Mouse (Mus musculus) cortical plate, adult 2 months (tissue): ENCODE measurements around the gene Gm43302. TPM values are rescaled to one million over a fixed set of nuclear protein-coding genes. Genes with fewer than 3 reads are reported as not detected.
"Not testable (repeated sequence)": the region's sequence is repeated elsewhere in the genome, so short reads cannot be mapped to it uniquely, and the experiment has no call there.

Source experiments
- H3K27ac ChIP-seq: fragments of 200-500 bp; 2 replicates; pipeline ENCODE4 v1.5.1; 2012; ENCODE audit warnings: low read length, control low read depth, inconsistent platforms; ENCODE audit not compliant: insufficient read depth
- H3K4me1 ChIP-seq: fragments of 200-500 bp; 2 replicates; pipeline ENCODE4 v1.6.1; 2011; ENCODE audit warnings: low read length; ENCODE audit not compliant: control insufficient read depth, insufficient read depth
- H3K4me3 ChIP-seq: fragments of 200-500 bp; 2 replicates; pipeline ENCODE4 v1.5.1; 2011; ENCODE audit warnings: mild to moderate bottlenecking, low read length, control low read depth; ENCODE audit not compliant: insufficient read depth
- CTCF ChIP-seq: fragments of 200-500 bp; IDR thresholded peaks from 2 replicates; pipeline ENCODE4 v1.5.1; 2011; ENCODE audit warnings: mild to moderate bottlenecking, control low read depth, low read length; ENCODE audit not compliant: insufficient read depth; ENCODE audit errors: extremely low read depth
- POLR2A ChIP-seq: fragments of 200-500 bp; IDR thresholded peaks from 2 replicates; pipeline ENCODE4 v1.6.1; 2011; ENCODE audit warnings: mild to moderate bottlenecking, low read length, control low read depth; ENCODE audit not compliant: insufficient read depth; ENCODE audit errors: extremely low read depth
- polyA plus RNA-seq: library from polyadenylated mRNA; depleted of rRNA; stranded (reverse); fragments of >200 nt; gene quantifications from 2 replicates; pipeline ENCODE4 v1.2.3, GENCODE M21; 2012; rRNA removed

Gm43302 gene
- polyA plus RNA-seq, result 0.23 and 0.31 TPM in 2 replicates

GRCm38 (mm10) chr5:105293226-105294165 is at the start of gene Gm43302, which contains the start of gene Gbp6:
Gene Gm43302 (minus strand): TSS chr5:105293695.
Gene Gbp6 (minus strand): TSS chr5:105293698.
- 0 out of 2 replicates have a peak within 1 kb of the TSS, but pooled peaks have one; percentile 1 for H3K27ac ChIP-seq
- not testable (repeated sequence) for H3K4me3 ChIP-seq, H3K4me1 ChIP-seq

GRCm38 (mm10) chr5:105341281-105341680 is 47.8 kb upstream of the Gm43302 start:
- Histone ChIP-seq H3K27ac (no peak overlapping the region), H3K4me3 (no peak overlapping the region), H3K4me1 (no peaks in the 10 kb centered on the region)
- no peak for TF ChIP-seq CTCF
- TF ChIP-seq POLR2A, result no peak

GRCm38 (mm10) chr5:105322543-105322942 is 29.0 kb upstream of the Gm43302 start:
- Histone ChIP-seq H3K4me3 (no peak overlapping the region), H3K4me1 (no peaks in the 10 kb centered on the region), H3K27ac (no peak overlapping the region)
- no peak for TF ChIP-seq POLR2A
- TF ChIP-seq CTCF, result no peak

GRCm38 (mm10) chr5:105310941-105311340 is 17.4 kb upstream of the Gm43302 start:
- no peak for TF ChIP-seq POLR2A
- no peaks in the 10 kb centered on the region for H3K4me1 ChIP-seq
- H3K4me3 ChIP-seq, result no peak overlapping the region
- no peak overlapping the region for H3K27ac ChIP-seq

- not testable (repeated sequence) for H3K4me1 ChIP-seq, H3K27ac ChIP-seq, H3K4me3 ChIP-seq
Observed at GRCm38 (mm10) chr5:105309148-105309547, 15.7 kb upstream of the Gm43302 start.

- not testable (repeated sequence) for H3K4me1 ChIP-seq, H3K27ac ChIP-seq, H3K4me3 ChIP-seq
Observed at GRCm38 (mm10) chr5:105306946-105307345, 13.5 kb upstream of the Gm43302 start.

GRCm38 (mm10) chr5:105306159-105306581 is 12.7 kb upstream of the Gm43302 start:
- Histone ChIP-seq H3K27ac (no peak overlapping the region), H3K4me1 (no peaks in the 10 kb centered on the region), H3K4me3 (no peak overlapping the region)
- TF ChIP-seq CTCF, result no peak
- TF ChIP-seq POLR2A, result no peak

- not testable (repeated sequence) for H3K27ac ChIP-seq, H3K4me1 ChIP-seq, H3K4me3 ChIP-seq
Observed at GRCm38 (mm10) chr5:105305671-105306070, 12.2 kb upstream of the Gm43302 start.

GRCm38 (mm10) chr5:105301963-105302362 is 8.5 kb upstream of the Gm43302 start:
- H3K27ac ChIP-seq, result no peak overlapping the region
- no peak overlapping the region for H3K4me3 ChIP-seq
- TF ChIP-seq CTCF (no peak), POLR2A (no peak)
- no peaks in the 10 kb centered on the region for H3K4me1 ChIP-seq

GRCm38 (mm10) chr5:105301531-105301930 is 8.0 kb upstream of the Gm43302 start:
- no peaks in the 10 kb centered on the region for H3K4me1 ChIP-seq
- no peak overlapping the region for H3K4me3 ChIP-seq
- TF ChIP-seq POLR2A (no peak), CTCF (no peak)
- no peak overlapping the region for H3K27ac ChIP-seq

GRCm38 (mm10) chr5:105295746-105296145 is 2.3 kb upstream of the Gm43302 start:
- no peak overlapping the region for H3K4me3 ChIP-seq
- no peak for TF ChIP-seq CTCF
- no peak for TF ChIP-seq POLR2A
- no peaks in the 10 kb centered on the region for H3K4me1 ChIP-seq
- no peak overlapping the region for H3K27ac ChIP-seq

GRCm38 (mm10) chr5:105292492-105292891 is 1.0 kb downstream of the Gm43302 start:
- no peaks in the 10 kb centered on the region for H3K4me1 ChIP-seq
- H3K27ac ChIP-seq, result no peak overlapping the region
- no peak overlapping the region for H3K4me3 ChIP-seq
- TF ChIP-seq CTCF, result no peak

- H3K4me3 ChIP-seq, H3K27ac ChIP-seq, H3K4me1 ChIP-seq: not testable (repeated sequence)
Observed at GRCm38 (mm10) chr5:105290921-105291320, 2.6 kb downstream of the Gm43302 start.

- H3K4me1 ChIP-seq, H3K4me3 ChIP-seq, H3K27ac ChIP-seq: not testable (repeated sequence)
Observed at GRCm38 (mm10) chr5:105260673-105261072, 32.8 kb downstream of the Gm43302 start.
